Mouse (Mus musculus) midbrain, postnatal 0 days (tissue): ENCODE measurements around the gene Rgs3. TPM values are rescaled to one million over a fixed set of nuclear protein-coding genes. Genes with fewer than 3 reads are reported as not detected.

Source experiments
- ATAC-seq: fragments of 200-750 bp; cut with Nextera tagmentation; 2 replicates; pipeline ENCODE4 v1.8.0; 2017; ENCODE audit warnings: moderate number of reproducible peaks, mild to moderate bottlenecking, moderate TSS enrichment, moderate library complexity; ENCODE audit not compliant: low FRiP score
- DNase-seq: peaks from one replicate; pipeline ENCODE4 v3.0.0-alpha.2; 2015; ENCODE audit warnings: low spot score
- H3K27ac ChIP-seq: fragments of 300-500 bp; sonication (generic); 2 replicates; pipeline ENCODE4 v1.5.1; 2014; ENCODE audit warnings: low read depth, mild to moderate bottlenecking, low read length, mixed read lengths
- H3K27me3 ChIP-seq: fragments of 300-500 bp; sonication (generic); 2 replicates; pipeline ENCODE4 v1.6.1; 2014; ENCODE audit warnings: low read length, control low read depth, mixed read lengths; ENCODE audit not compliant: insufficient read depth
- H3K36me3 ChIP-seq: fragments of 300-500 bp; sonication (generic); 2 replicates; pipeline ENCODE4 v1.6.1; 2014; ENCODE audit warnings: low read length, control low read depth, mixed read lengths; ENCODE audit not compliant: insufficient read depth
- H3K4me1 ChIP-seq: fragments of 300-500 bp; sonication (generic); 2 replicates; pipeline ENCODE4 v1.6.1; 2014; ENCODE audit warnings: mild to moderate bottlenecking, control low read depth, antibody characterized with exemption, low read length, mixed read lengths; ENCODE audit not compliant: insufficient read depth
- H3K4me2 ChIP-seq: fragments of 300-500 bp; sonication (generic); 2 replicates; pipeline ENCODE4 v1.6.1; 2014; ENCODE audit warnings: low read depth, mild to moderate bottlenecking, low read length, mixed read lengths; ENCODE audit not compliant: poor library complexity, severe bottlenecking
- H3K4me3 ChIP-seq: fragments of 300-500 bp; sonication (generic); 2 replicates; pipeline ENCODE4 v1.5.1; 2014; ENCODE audit warnings: low read depth, mild to moderate bottlenecking, low read length, moderate library complexity
- H3K9ac ChIP-seq: fragments of 300-500 bp; sonication (generic); replicated peaks from 2 replicates; pipeline ENCODE4 v1.6.1; 2014; ENCODE audit warnings: mild to moderate bottlenecking, low read length, moderate library complexity, mixed read lengths; ENCODE audit not compliant: poor library complexity, severe bottlenecking
- H3K9me3 ChIP-seq: fragments of 300-500 bp; sonication (generic); 2 replicates; pipeline ENCODE4 v1.6.1; 2016; ENCODE audit warnings: low read length, control low read depth
- CTCF ChIP-seq: IDR thresholded peaks from 2 replicates; pipeline ENCODE4 v1.5.1; 2016; ENCODE audit warnings: antibody characterized with exemption, mild to moderate bottlenecking
- WGBS: fragments of 180-500 bp; shearing (Covaris S2); extraction: QIAGEN DNeasy Blood & Tissue Kit; methylation state at CpG from one replicate; pipeline ENCODE4 v1.1.7; 2014; 5-methylcytosine and 5-hydroxymethylcytosine counted together
- polyA plus RNA-seq: library from polyadenylated mRNA; unstranded; fragments of >200 nt; fragmentation: Nextera tagmentation; extraction: Ambion mirVana; gene quantifications from 2 replicates; pipeline ENCODE4 v1.2.1, GENCODE M21; 2015
- total RNA-seq: library from RNA; depleted of rRNA; stranded (reverse); fragments of >200 nt; gene quantifications from 2 replicates; pipeline ENCODE4 v1.2.3, GENCODE M21; 2014

The Rgs3 gene
- total and polyA plus RNA-seq, 2 experiments from 2014 or later, result 55.6 to 89.4 TPM

- Histone ChIP-seq H3K4me3 (no peak overlapping the region), H3K27me3 (no peaks in the 10 kb centered on the region), H3K4me1 (peaks cover 11% of the 10 kb centered on the region), H3K27ac (no peak overlapping the region), H3K9me3 (no peaks in the 10 kb centered on the region), H3K9ac (no peak overlapping the region), H3K36me3 (no peaks in the 10 kb centered on the region), H3K4me2 (no peak overlapping the region)
- no peak for ATAC-seq
- 82% methylated on average over 4 of the region's 4 CpGs for WGBS
- TF ChIP-seq CTCF, result no peak
- no peak for DNase-seq
Measured at GRCm38 (mm10) chr4:62603607-62604006, 44.0 kb downstream of the Rgs3 start.

- Histone ChIP-seq H3K27ac (no peak overlapping the region), H3K4me3 (no peak overlapping the region), H3K4me1 (peaks cover 11% of the 10 kb centered on the region), H3K36me3 (no peaks in the 10 kb centered on the region), H3K4me2 (no peak overlapping the region), H3K9ac (no peak overlapping the region), H3K9me3 (no peaks in the 10 kb centered on the region), H3K27me3 (no peaks in the 10 kb centered on the region)
- DNase-seq (no peak), ATAC-seq (no peak)
- TF ChIP-seq CTCF, result no peak
- 67% methylated on average over 4 of the region's 4 CpGs for WGBS
Measured at GRCm38 (mm10) chr4:62604094-62604493, 44.4 kb downstream of the Rgs3 start.

GRCm38 (mm10) chr4:62605856-62606541 lies 46.4 kb downstream of the Rgs3 start:
- no peak for ATAC-seq
- Histone ChIP-seq H3K9ac (no peak overlapping the region), H3K4me2 (no peak overlapping the region), H3K27ac (no peak overlapping the region), H3K4me3 (no peak overlapping the region), H3K36me3 (no peaks in the 10 kb centered on the region), H3K27me3 (no peaks in the 10 kb centered on the region), H3K4me1 (peaks cover 11% of the 10 kb centered on the region), H3K9me3 (no peaks in the 10 kb centered on the region)
- WGBS, result 85% methylated on average over 9 of the region's 9 CpGs
- TF ChIP-seq CTCF, result no peak
- DNase-seq, result peak; percentile 52

- WGBS, result 48% methylated on average over 7 of the region's 7 CpGs
- Histone ChIP-seq H3K4me2 (no peak overlapping the region), H3K4me1 (peaks cover 11% of the 10 kb centered on the region), H3K27me3 (no peaks in the 10 kb centered on the region), H3K27ac (no peak overlapping the region), H3K9ac (no peak overlapping the region), H3K9me3 (no peaks in the 10 kb centered on the region), H3K4me3 (no peak overlapping the region), H3K36me3 (no peaks in the 10 kb centered on the region)
- ATAC-seq (no peak; the same call in 1 of the 2 replicates), DNase-seq (peak; percentile 74)
- no peak for TF ChIP-seq CTCF
Measured at GRCm38 (mm10) chr4:62606542-62606882, 46.9 kb downstream of the Rgs3 start.

- no peaks in the 10 kb centered on the region for H3K36me3 ChIP-seq
- no peak for DNase-seq
- no peak overlapping the region for H3K9ac ChIP-seq
- H3K4me2 ChIP-seq, result no peak overlapping the region
- 80% methylated on average over 7 of the region's 7 CpGs for WGBS
- no peak overlapping the region for H3K4me3 ChIP-seq
- no peak for TF ChIP-seq CTCF
- no peaks in the 10 kb centered on the region for H3K27me3 ChIP-seq
- no peak for ATAC-seq
- H3K9me3 ChIP-seq, result no peaks in the 10 kb centered on the region
- 0 out of 2 replicates have a peak overlapping the region, but pooled peaks have one; percentile 7 for H3K27ac ChIP-seq
- H3K4me1 ChIP-seq, result peaks cover 11% of the 10 kb centered on the region
Measured at GRCm38 (mm10) chr4:62606905-62607304, 47.3 kb downstream of the Rgs3 start.

- peak; percentile 72 for DNase-seq
- no peak overlapping the region for H3K4me2 ChIP-seq
- H3K9ac ChIP-seq, result no peak overlapping the region
- no peak overlapping the region for H3K27ac ChIP-seq
- peak; percentile 68 for TF ChIP-seq CTCF
- H3K36me3 ChIP-seq, result no peaks in the 10 kb centered on the region
- peak; percentile 15; the same call in 1 of the 2 replicates for ATAC-seq
- H3K9me3 ChIP-seq, result no peaks in the 10 kb centered on the region
- peaks cover 11% of the 10 kb centered on the region for H3K4me1 ChIP-seq
- 31% methylated on average over 9 of the region's 9 CpGs for WGBS
- no peak overlapping the region for H3K4me3 ChIP-seq
- H3K27me3 ChIP-seq, result no peaks in the 10 kb centered on the region
Measured at GRCm38 (mm10) chr4:62607345-62607744, 47.7 kb downstream of the Rgs3 start.
